Mouse (Mus musculus) frontal cortex, postnatal 25 days (tissue): ENCODE measurements around the gene Btbd7.

ENCODE experiments used
- DNase-seq, 2 experiments: peaks; one replicate each; pipeline ENCODE4 v3.0.0; 2022; ENCODE audit warnings: low spot score in 2 of 2

The Btbd7 gene

GRCm38 (mm10) chr12:102878031-102878823 lies at the start of gene Btbd7:
Gene Btbd7, minus strand, starts transcription at chr12:102878471.
- peak; percentile 90 to 91 for DNase-seq

- DNase-seq = no peak
These were observed 37.8 kb upstream of the Btbd7 start for GRCm38 (mm10) chr12:102916073-102916472.

GRCm38 (mm10) chr12:102908191-102908590 lies 29.9 kb upstream of the Btbd7 start:
- DNase-seq = no peak

GRCm38 (mm10) chr12:102899091-102899490 lies 20.8 kb upstream of the Btbd7 start, which contains the start of gene Cox8c:
Gene Cox8c, plus strand, starts transcription at chr12:102899316.
- no peak for DNase-seq

- DNase-seq = no peak
These were observed 10.3 kb upstream of the Btbd7 start for GRCm38 (mm10) chr12:102888568-102888967.

GRCm38 (mm10) chr12:102887366-102887765 lies 9.1 kb upstream of the Btbd7 start:
- DNase-seq = no peak

- DNase-seq = peak in 1 of 2 experiments; percentile 33
These were observed 7.5 kb upstream of the Btbd7 start for GRCm38 (mm10) chr12:102885735-102886134.

GRCm38 (mm10) chr12:102878901-102879300 lies 630 bp upstream of the Btbd7 start:
- no peak for DNase-seq

GRCm38 (mm10) chr12:102877301-102878030 lies 805 bp downstream of the Btbd7 start:
- peak in 1 of 2 experiments; percentile 19 for DNase-seq

- no peak for DNase-seq
These were observed 7.7 kb downstream of the Btbd7 start for GRCm38 (mm10) chr12:102870527-102870926.

- no peak for DNase-seq
These were observed 8.5 kb downstream of the Btbd7 start for GRCm38 (mm10) chr12:102869802-102870201.

GRCm38 (mm10) chr12:102860806-102861205 lies 17.5 kb downstream of the Btbd7 start:
- no peak for DNase-seq

GRCm38 (mm10) chr12:102838271-102838670 lies 40.0 kb downstream of the Btbd7 start:
- DNase-seq = no peak

GRCm38 (mm10) chr12:102832746-102833300 lies 45.4 kb downstream of the Btbd7 start:
- no peak for DNase-seq

- no peak for DNase-seq
These were observed 46.4 kb downstream of the Btbd7 start for GRCm38 (mm10) chr12:102831888-102832287.

- no peak for DNase-seq
These were observed 51.2 kb downstream of the Btbd7 start for GRCm38 (mm10) chr12:102827119-102827518.

- no peak for DNase-seq
These were observed 51.9 kb downstream of the Btbd7 start for GRCm38 (mm10) chr12:102826399-102826798.

GRCm38 (mm10) chr12:102814858-102815257 lies 63.4 kb downstream of the Btbd7 start:
- DNase-seq = no peak

- no peak for DNase-seq
These were observed 78.7 kb downstream of the Btbd7 start for GRCm38 (mm10) chr12:102799528-102799927.

GRCm38 (mm10) chr12:102787927-102788326 lies 90.3 kb downstream of the Btbd7 start:
- DNase-seq = no peak

- DNase-seq = no peak
These were observed 92.7 kb downstream of the Btbd7 start for GRCm38 (mm10) chr12:102785593-102785985.

- DNase-seq = no peak
These were observed 93.2 kb downstream of the Btbd7 start for GRCm38 (mm10) chr12:102784899-102785592.
